In the genomic region with DNA sequence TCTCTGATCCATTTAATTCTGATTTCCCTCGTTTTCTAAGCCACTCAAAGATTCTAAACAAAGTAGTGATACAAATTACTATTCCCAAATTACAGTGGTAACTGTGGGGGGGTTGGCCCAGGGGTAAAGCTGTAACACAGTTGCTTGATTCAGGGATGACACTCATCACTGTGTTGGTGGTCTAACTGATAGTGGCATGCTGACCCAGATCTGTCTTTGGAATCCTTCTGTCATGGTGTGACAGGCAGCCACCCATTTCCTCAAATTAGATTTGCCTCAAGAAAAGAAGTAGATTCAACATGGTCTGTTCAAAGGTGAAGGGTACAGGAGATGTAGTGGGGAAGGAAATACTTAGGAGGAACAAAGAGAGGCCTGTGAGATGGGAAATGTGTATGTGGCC, we compare ENCODE assay signal across 28 mouse cellular contexts.
"Had no signal": no experiment of that assay in that cellular context is flagged by ENCODE, and none has a peak within 500 bp of the region (broad histone marks: within the 10 kb centered on the region; RNA-seq: fewer than 3 reads in every experiment).

No protein-coding gene starts in this region.

- H3K27me3 ChIP-seq: embryonic facial prominence, embryonic 12.5 days; embryonic facial prominence, embryonic 13.5 days; embryonic facial prominence, embryonic 15.5 days; forebrain, embryonic 12.5 days; forebrain, embryonic 13.5 days; forebrain, embryonic 15.5 days had no signal

- H3K9me3 ChIP-seq: embryonic facial prominence, embryonic 10.5 days; embryonic facial prominence, embryonic 12.5 days; embryonic facial prominence, embryonic 13.5 days; embryonic facial prominence, embryonic 15.5 days; forebrain, embryonic 12.5 days; forebrain, embryonic 13.5 days; forebrain, embryonic 15.5 days had no signal

- H3K4me2 ChIP-seq: embryonic facial prominence, embryonic 12.5 days; embryonic facial prominence, embryonic 13.5 days; embryonic facial prominence, embryonic 15.5 days; forebrain, embryonic 12.5 days; forebrain, embryonic 13.5 days; forebrain, embryonic 15.5 days had no signal

- H3K4me3 ChIP-seq: embryonic facial prominence, embryonic 10.5 days; embryonic facial prominence, embryonic 12.5 days; embryonic facial prominence, embryonic 13.5 days; embryonic facial prominence, embryonic 15.5 days; erythroblast, embryonic 14.5 days; forebrain, embryonic 10.5 days; forebrain, embryonic 12.5 days; forebrain, embryonic 13.5 days; forebrain, embryonic 15.5 days; gastrocnemius, adult 2 months; heart, adult 2 months had no signal

- DNase-seq: cerebellum, adult 2 months; cerebellum, adult 8-10 months; cerebellum, adult 9-10 months; cerebellum, adult 9-11 months; cerebellum, postnatal 10 days; cerebellum, postnatal 14 days; cerebellum, postnatal 25 days; cerebellum, postnatal 36 days; embryo, embryonic 11 days; forebrain, postnatal 0 days; gastrocnemius, adult 2 months; gastrocnemius, postnatal 10 days; gastrocnemius, postnatal 14 days; gastrocnemius, postnatal 25 days; gastrocnemius, postnatal 36 days; heart, adult 18-20 months; heart, adult 2 months had no signal

- H3K9ac ChIP-seq: embryonic facial prominence, embryonic 12.5 days; embryonic facial prominence, embryonic 13.5 days; embryonic facial prominence, embryonic 15.5 days; forebrain, embryonic 12.5 days; forebrain, embryonic 13.5 days; forebrain, embryonic 15.5 days; forebrain, postnatal 0 days had no signal

- H3K27ac ChIP-seq: embryonic facial prominence, embryonic 10.5 days; embryonic facial prominence, embryonic 12.5 days; embryonic facial prominence, embryonic 13.5 days; embryonic facial prominence, embryonic 15.5 days; forebrain, embryonic 10.5 days; forebrain, embryonic 12.5 days; forebrain, embryonic 13.5 days; forebrain, embryonic 15.5 days; gastrocnemius, adult 2 months; heart, adult 2 months had no signal

- ATAC-seq: forebrain, embryonic 13.5 days; forebrain, embryonic 14.5 days; forebrain, embryonic 15.5 days; forebrain, embryonic 16.5 days; forebrain, postnatal 0 days had no signal

- H3K36me3 ChIP-seq: embryonic facial prominence, embryonic 10.5 days; embryonic facial prominence, embryonic 12.5 days; embryonic facial prominence, embryonic 13.5 days; embryonic facial prominence, embryonic 15.5 days; forebrain, embryonic 10.5 days; forebrain, embryonic 12.5 days; forebrain, embryonic 15.5 days had no signal

- H3K4me1 ChIP-seq: embryonic facial prominence, embryonic 12.5 days; embryonic facial prominence, embryonic 13.5 days; embryonic facial prominence, embryonic 15.5 days had no signal
